Mouse (Mus musculus): ENCODE results near the gene Elf2. TPM values are rescaled to one million over a fixed set of nuclear protein-coding genes. Genes with fewer than 3 reads are reported as not detected.

Elf2 gene
- polyA plus RNA-seq, 1 experiment, result 46.1 TPM

DNA sequence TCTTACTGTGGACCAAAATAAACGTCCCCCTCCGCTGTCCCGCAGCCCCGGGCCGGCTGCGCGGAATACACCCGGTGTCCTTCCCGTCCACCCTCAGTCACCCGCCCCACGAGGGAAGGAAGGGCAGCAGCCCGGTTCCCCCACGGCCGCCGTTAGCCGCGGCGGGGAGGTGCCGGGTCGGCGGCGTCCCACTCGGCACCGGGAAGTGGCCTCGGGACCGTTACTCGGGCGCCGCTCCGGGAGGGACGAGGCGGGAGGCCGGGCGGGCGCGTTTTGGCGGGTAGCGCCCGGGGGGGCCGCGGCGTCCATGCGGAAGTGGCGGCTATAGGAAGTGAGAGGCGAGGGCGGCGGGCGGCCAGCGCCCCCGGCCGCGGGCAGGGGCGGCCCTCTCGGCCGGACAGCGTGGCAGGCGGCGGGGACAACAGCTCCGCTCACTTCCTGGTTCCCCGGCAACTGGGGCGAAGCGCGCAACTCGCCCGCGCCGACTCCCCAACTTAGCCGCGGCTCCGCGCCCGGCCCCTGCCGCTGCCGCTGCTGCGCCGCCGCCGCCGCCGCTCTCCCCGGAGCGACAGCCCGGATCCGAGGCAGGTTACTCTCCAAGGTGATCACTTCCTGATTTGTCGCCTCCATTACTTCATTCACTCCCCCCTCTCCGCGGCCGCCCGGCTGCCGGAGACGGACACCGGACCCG lies 63.9 kb downstream of the Elf2 start:
- peak overlapping the region; percentile 94 for H3K4me3 ChIP-seq (replicated peaks; ENCODE audit: extremely low read depth, low read depth, low read length)
- H3K4me1 ChIP-seq (ENCODE audit: control insufficient read depth, insufficient read depth, low read length), result peaks cover 6% of the 10 kb centered on the region
- TF ChIP-seq CTCF (IDR thresholded peaks at IDR 0.05; ENCODE audit: insufficient read depth, low read length) (no peak), POLR2A (IDR thresholded peaks at IDR 0.05; ENCODE audit: borderline replicate concordance, extremely low read depth, low read depth, low read length) (no peak)
- WGBS, result under 1% methylated on average over 67 of the region's 93 CpGs
- DNase-seq, result no peak

DNA sequence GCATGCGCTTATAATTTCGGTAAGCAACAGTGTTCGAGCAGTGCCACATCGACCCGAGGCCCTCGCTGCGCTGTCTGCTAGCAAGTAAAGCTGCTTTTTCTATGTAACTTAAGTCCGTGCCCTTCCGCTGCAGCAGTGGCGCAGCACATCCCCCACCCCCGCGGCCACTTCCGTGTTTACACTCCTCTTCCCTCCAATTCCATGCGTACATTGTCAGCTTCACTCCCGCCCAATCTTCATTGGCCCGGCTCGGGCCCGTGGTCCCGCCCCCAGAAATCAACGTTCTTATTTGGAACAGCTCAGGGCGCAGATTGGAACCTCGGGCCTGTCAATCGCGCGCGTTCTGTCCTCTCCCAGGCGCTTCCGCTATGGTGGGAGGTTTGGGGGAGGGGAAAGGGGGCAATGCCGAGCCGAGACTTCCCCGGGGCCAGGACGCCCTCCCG lies 64.5 kb downstream of the Elf2 start:
- TF ChIP-seq CTCF (IDR thresholded peaks at IDR 0.05; ENCODE audit: insufficient read depth, low read length) (no peak), POLR2A (IDR thresholded peaks at IDR 0.05; ENCODE audit: borderline replicate concordance, extremely low read depth, low read depth, low read length) (peak; percentile 79; the same call in 1 of the 2 replicates)
- Histone ChIP-seq H3K4me3 (replicated peaks; ENCODE audit: extremely low read depth, low read depth, low read length) (peak overlapping the region; percentile 94), H3K4me1 (ENCODE audit: control insufficient read depth, insufficient read depth, low read length) (peaks cover 6% of the 10 kb centered on the region)
- DNase-seq, result peak; percentile 95
- under 1% methylated on average over 32 of the region's 33 CpGs for WGBS

DNA sequence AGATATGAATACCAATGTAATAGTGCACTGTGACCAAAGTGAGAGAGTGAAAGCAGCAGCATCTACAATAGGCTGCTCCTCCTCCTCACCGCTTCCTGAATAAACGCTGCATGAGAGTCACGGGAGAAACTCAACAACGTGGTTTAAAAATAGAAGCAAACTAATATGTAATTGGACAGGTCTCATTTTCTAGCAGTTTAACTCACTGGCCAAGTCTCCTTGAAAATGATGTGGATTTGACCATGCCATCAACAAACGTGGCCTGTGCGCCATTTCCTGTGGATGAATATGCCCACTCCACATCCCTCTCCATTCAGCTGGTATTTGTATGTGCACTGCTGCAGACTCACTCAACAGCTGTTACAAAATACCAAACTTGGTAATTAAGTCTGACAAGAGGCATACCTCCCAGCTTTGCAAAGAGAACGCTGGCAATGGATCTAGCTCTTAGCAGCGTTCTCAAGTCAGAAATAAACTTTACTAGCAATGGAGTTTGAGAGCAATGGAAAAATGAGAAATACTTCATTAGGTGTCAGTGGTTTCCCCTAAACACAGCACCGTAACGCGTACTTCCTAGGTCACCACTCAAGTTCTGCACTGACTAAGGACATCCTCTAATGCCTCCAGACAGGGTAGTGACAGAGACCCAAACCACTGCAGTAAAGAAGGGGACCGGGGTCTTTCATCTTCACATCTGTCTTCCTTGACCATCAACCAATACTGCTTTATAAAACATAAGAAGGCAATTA lies 70.2 kb downstream of the Elf2 start:
- no peak for TF ChIP-seq CTCF (IDR thresholded peaks at IDR 0.05; ENCODE audit: insufficient read depth, low read length)
- H3K4me3 ChIP-seq (replicated peaks; ENCODE audit: extremely low read depth, low read depth, low read length), result no peak overlapping the region
- 21% methylated on average over 12 of the region's 12 CpGs for WGBS
- no peak for DNase-seq
- H3K4me1 ChIP-seq (ENCODE audit: control insufficient read depth, insufficient read depth, low read length), result peaks cover 14% of the 10 kb centered on the region

DNA sequence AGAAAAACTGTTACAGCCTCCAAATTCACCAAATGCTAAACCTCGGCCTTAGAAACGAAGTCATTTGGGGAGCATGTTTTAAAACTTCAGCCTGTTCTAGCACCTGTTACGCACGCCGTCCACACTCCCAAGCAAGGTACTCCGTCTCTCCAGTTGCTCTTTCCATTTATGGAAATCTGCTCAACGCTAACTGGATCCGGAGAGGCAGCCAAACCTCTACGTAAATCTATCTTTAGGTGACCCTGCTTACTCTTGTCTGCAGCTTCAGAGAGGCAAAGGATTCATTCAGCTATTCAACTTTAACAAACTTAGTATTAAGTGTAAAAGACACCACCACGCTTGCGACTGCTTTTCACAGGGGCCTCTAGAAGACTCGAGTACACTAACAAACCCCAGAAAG lies 72.0 kb downstream of the Elf2 start:
- Histone ChIP-seq H3K4me1 (ENCODE audit: control insufficient read depth, insufficient read depth, low read length) (peaks cover 12% of the 10 kb centered on the region), H3K4me3 (replicated peaks; ENCODE audit: extremely low read depth, low read depth, low read length) (no peak overlapping the region)
- TF ChIP-seq POLR2A (IDR thresholded peaks at IDR 0.05; ENCODE audit: borderline replicate concordance, extremely low read depth, low read depth, low read length) (no peak), CTCF (IDR thresholded peaks at IDR 0.05; ENCODE audit: insufficient read depth, low read length) (no peak)
- 62% methylated on average over 12 of the region's 12 CpGs for WGBS
- no peak for DNase-seq

DNA sequence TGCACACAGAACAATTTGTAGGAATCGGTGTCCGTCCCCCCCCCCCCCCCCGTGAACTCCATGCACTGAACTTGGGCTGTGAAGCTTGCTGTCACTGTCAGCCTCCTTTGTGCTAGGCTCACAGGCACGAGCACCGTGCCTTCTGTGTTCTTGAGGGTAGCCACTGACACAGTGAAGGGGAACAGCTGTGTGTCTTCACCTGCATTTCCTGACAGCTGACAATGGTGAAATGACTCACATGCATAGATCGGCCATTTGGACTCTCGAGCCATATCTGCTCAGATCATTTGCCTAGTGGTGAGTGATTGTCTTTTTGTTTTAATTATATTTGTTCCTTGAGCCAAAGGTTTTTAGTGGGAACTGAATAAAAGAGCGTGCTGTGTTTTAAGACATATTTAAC lies 77.5 kb downstream of the Elf2 start:
- DNase-seq, result no peak
- Histone ChIP-seq H3K4me3 (replicated peaks; ENCODE audit: extremely low read depth, low read depth, low read length) (no peak overlapping the region), H3K4me1 (ENCODE audit: control insufficient read depth, insufficient read depth, low read length) (peaks cover 4% of the 10 kb centered on the region; the same call in 1 of the 2 replicates)
- TF ChIP-seq POLR2A (IDR thresholded peaks at IDR 0.05; ENCODE audit: borderline replicate concordance, extremely low read depth, low read depth, low read length), result no peak
- TF ChIP-seq CTCF (IDR thresholded peaks at IDR 0.05; ENCODE audit: insufficient read depth, low read length), result no peak
- 74% methylated on average over 8 of the region's 8 CpGs for WGBS

DNA sequence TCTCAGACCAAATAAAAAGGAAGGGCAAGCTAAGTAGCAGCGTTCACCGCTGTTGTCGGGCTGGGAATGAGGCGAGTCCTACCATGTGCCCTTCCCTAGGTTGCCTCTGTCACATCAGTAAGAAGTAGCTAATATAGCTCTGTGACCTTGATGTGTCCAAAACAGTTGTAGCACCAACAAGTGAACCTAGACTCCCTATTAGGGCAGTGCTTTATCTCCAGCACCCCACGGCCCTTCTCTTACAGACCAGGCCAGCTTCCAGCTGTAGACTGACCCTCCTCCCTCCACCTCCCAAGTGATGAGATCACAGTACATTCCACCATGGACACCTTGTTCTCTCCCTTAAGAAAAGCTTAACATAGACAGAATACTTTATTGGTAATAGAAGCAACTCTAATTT lies 82.4 kb downstream of the Elf2 start:
- Histone ChIP-seq H3K4me3 (replicated peaks; ENCODE audit: extremely low read depth, low read depth, low read length) (no peak overlapping the region), H3K4me1 (ENCODE audit: control insufficient read depth, insufficient read depth, low read length) (no peaks in the 10 kb centered on the region)
- TF ChIP-seq POLR2A (IDR thresholded peaks at IDR 0.05; ENCODE audit: borderline replicate concordance, extremely low read depth, low read depth, low read length) (no peak), CTCF (IDR thresholded peaks at IDR 0.05; ENCODE audit: insufficient read depth, low read length) (no peak)
- 89% methylated on average over 5 of the region's 5 CpGs for WGBS
- DNase-seq, result no peak

DNA sequence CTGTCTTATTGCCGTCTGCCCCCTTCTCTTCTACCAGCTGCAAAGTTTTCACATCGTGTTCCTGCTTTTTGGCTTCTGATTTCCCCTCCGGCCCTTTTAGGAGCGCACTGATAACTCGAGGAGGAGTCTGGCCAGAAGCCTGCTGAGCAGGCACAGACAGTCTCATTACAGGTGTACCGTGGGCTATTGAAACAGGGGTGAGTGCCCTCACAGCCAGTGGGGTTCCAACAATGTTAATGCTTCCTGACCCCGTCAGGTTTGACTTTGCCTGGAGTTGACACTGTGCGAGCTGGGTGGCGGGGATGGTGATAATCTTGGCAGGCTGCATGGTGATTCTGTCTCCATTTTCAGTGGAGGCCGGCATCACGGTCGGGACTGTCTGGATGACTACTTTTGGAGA lies 84.0 kb downstream of the Elf2 start:
- DNase-seq, result no peak
- Histone ChIP-seq H3K4me3 (replicated peaks; ENCODE audit: extremely low read depth, low read depth, low read length) (no peak overlapping the region), H3K4me1 (ENCODE audit: control insufficient read depth, insufficient read depth, low read length) (no peaks in the 10 kb centered on the region)
- TF ChIP-seq POLR2A (IDR thresholded peaks at IDR 0.05; ENCODE audit: borderline replicate concordance, extremely low read depth, low read depth, low read length) (no peak), CTCF (IDR thresholded peaks at IDR 0.05; ENCODE audit: insufficient read depth, low read length) (no peak)
- WGBS, result 83% methylated on average over 12 of the region's 12 CpGs

DNA sequence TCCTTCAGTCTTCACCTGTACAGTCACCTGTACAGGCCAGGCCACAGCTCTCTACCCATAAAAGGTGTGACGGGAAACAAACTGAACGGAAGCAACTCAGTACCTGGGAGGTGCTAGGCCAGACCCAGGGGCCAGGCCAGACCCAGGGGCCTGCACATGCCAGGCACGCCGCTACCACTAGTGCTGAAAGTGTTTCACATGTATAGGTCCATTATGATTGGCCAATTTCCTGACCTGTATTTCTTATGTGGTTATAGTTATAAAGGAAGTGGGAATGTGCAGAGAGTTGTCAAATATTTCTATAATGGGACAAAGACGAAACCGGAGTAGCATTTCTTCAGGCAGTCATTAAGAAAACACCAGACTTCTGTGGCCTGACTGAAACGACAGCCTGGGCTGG lies 85.7 kb downstream of the Elf2 start:
- Histone ChIP-seq H3K4me3 (replicated peaks; ENCODE audit: extremely low read depth, low read depth, low read length) (no peak overlapping the region), H3K4me1 (ENCODE audit: control insufficient read depth, insufficient read depth, low read length) (no peaks in the 10 kb centered on the region)
- WGBS, result 80% methylated on average over 7 of the region's 7 CpGs
- no peak for TF ChIP-seq CTCF (IDR thresholded peaks at IDR 0.05; ENCODE audit: insufficient read depth, low read length)
- TF ChIP-seq POLR2A (IDR thresholded peaks at IDR 0.05; ENCODE audit: borderline replicate concordance, extremely low read depth, low read depth, low read length), result no peak
- DNase-seq, result no peak

DNA sequence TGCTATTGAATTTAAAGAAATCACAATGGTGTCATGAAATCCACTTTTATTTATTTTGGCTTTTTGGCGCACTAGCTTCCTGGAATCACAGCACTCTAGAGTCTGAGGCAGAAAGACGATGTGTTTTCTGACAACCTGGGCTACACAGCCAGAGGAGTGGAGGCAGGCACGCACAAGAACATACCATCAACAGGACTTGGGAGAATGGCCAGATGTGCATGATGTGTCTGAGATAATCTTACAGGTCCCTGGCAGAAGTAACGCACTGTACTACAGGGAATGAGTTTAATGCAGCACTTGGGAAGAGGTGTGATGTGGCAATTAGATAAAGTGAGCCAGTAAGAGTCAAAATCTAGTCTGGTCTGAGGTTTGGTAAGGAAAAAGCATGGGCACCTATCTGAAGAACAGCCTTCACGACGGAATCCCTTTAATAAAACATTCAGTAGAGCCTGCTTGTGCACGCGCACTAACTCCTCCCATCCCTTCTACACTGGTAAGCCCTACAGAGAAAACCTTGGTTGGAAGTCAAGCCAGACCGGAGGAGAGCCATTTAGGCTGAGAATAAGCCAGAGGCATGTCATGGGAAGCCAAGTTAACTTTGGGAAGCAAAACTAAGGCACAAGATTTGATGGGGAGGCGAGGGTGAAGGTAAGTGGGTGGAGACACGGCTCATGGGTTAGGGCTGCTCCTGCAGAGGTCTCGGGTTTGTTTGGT lies 87.6 kb downstream of the Elf2 start:
- TF ChIP-seq CTCF (IDR thresholded peaks at IDR 0.05; ENCODE audit: insufficient read depth, low read length) (no peak), POLR2A (IDR thresholded peaks at IDR 0.05; ENCODE audit: borderline replicate concordance, extremely low read depth, low read depth, low read length) (no peak)
- Histone ChIP-seq H3K4me3 (replicated peaks; ENCODE audit: extremely low read depth, low read depth, low read length) (no peak overlapping the region), H3K4me1 (ENCODE audit: control insufficient read depth, insufficient read depth, low read length) (no peaks in the 10 kb centered on the region)
- 84% methylated on average over 12 of the region's 12 CpGs for WGBS
- no peak for DNase-seq
